Mouse (Mus musculus): ENCODE measurements around the gene Ptpra. TPM values are rescaled to one million over a fixed set of nuclear protein-coding genes. Genes with fewer than 3 reads are reported as not detected.

The Ptpra gene
- polyA plus RNA-seq, 1 experiment from 2014 or later: 120 TPM

- Histone ChIP-seq H3K4me3 (no peak overlapping the region), H3K27ac (replicated peaks) (no peak overlapping the region), H3K9me3 (no peaks in the 10 kb centered on the region), H3K4me1 (no peaks in the 10 kb centered on the region), H3K4me2 (replicated peaks) (no peak overlapping the region), H3K27me3 (no peaks in the 10 kb centered on the region), H3K9ac (replicated peaks) (no peak overlapping the region), H3K36me3 (peaks cover 71% of the 10 kb centered on the region)
- ATAC-seq (ENCODE audit: low FRiP score, low read depth): no peak
- 76% methylated on average over 3 of the region's 3 CpGs for WGBS
Measured at GRCm38 (mm10) chr2:130536890-130537289, 86.8 kb downstream of the Ptpra start.

GRCm38 (mm10) chr2:130538876-130539546 lies 88.9 kb downstream of the Ptpra start:
- no peak overlapping the region for H3K9ac ChIP-seq (replicated peaks)
- H3K4me3 ChIP-seq: no peak overlapping the region
- H3K27ac ChIP-seq (replicated peaks): no peak overlapping the region
- H3K4me2 ChIP-seq (replicated peaks): no peak overlapping the region
- H3K4me1 ChIP-seq: no peaks in the 10 kb centered on the region
- no peak for ATAC-seq (ENCODE audit: low FRiP score, low read depth)
- H3K36me3 ChIP-seq: peaks cover 75% of the 10 kb centered on the region
- WGBS: 91% methylated on average over 8 of the region's 8 CpGs
- H3K9me3 ChIP-seq: no peaks in the 10 kb centered on the region
- H3K27me3 ChIP-seq: no peaks in the 10 kb centered on the region

DNA sequence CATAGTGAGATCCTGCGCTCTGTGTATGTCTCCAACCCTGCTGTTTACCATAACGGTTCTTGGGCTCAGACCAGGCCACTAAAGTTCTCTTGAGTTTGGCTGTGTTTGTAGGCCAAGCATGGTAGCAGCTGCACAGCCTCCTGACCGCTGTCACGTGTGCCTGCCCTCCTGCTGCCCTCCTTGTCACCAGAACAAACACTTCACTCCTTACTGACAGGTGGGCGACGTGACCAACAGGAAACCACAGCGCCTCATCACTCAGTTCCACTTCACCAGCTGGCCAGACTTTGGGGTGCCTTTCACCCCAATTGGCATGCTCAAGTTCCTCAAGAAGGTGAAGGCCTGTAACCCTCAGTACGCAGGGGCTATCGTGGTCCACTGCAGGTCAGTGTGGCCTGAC lies 90.2 kb downstream of the Ptpra start:
- Histone ChIP-seq H3K9me3 (no peaks in the 10 kb centered on the region), H3K9ac (replicated peaks) (no peak overlapping the region), H3K4me1 (no peaks in the 10 kb centered on the region), H3K4me2 (replicated peaks) (no peak overlapping the region), H3K36me3 (peaks cover 77% of the 10 kb centered on the region), H3K4me3 (no peak overlapping the region), H3K27ac (replicated peaks) (no peak overlapping the region), H3K27me3 (no peaks in the 10 kb centered on the region)
- ATAC-seq (ENCODE audit: low FRiP score, low read depth): no peak
- 90% methylated on average over 9 of the region's 9 CpGs for WGBS

DNA sequence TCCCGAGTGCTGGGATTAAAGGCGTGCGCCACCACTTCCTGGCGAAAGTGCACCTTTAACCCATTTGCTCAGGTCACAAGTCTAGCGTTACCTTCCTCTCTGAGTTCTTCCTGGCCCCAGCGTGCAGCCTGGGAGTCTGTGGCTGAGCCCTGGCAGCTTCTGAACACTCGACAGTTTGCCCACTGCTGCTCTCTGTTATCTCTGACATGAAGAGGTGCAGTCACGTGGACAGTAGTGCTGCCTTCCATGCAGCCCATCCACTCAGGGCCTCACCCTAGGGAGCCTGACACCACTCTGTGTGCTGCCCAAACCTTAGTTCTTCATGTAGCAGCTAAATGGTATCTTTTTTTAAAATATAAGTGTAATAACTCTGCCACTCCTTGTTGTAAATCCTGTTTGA lies 96.9 kb downstream of the Ptpra start:
- Histone ChIP-seq H3K4me3 (no peak overlapping the region), H3K27ac (replicated peaks) (no peak overlapping the region), H3K9me3 (no peaks in the 10 kb centered on the region), H3K36me3 (peaks cover 87% of the 10 kb centered on the region), H3K27me3 (no peaks in the 10 kb centered on the region), H3K4me2 (replicated peaks) (no peak overlapping the region), H3K4me1 (no peaks in the 10 kb centered on the region), H3K9ac (replicated peaks) (no peak overlapping the region)
- no peak for ATAC-seq (ENCODE audit: low FRiP score, low read depth)
- WGBS: 95% methylated on average over 8 of the region's 8 CpGs

DNA sequence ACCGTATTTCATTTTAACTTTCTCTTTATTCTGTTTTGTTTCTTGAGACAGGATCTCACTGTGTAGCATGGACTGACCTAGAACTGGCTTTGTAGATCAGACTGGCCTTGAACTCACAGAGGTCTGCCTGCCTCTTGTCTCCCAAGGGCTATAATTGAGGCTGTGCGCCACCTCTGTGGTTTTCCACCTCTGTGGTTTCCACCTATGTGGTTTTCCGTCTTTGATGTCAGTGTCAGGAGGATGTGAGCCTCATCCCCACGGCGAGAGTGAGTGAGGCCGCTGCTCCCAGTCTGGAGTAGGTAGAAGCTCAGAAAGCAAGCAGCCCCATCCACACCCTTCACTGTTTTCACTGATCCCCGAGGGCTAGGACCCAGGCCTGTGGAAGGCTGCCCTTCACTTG lies 104.8 kb downstream of the Ptpra start:
- 95% methylated on average over 7 of the region's 7 CpGs for WGBS
- Histone ChIP-seq H3K9me3 (no peaks in the 10 kb centered on the region), H3K36me3 (peaks cover 68% of the 10 kb centered on the region), H3K4me2 (replicated peaks) (no peak overlapping the region), H3K4me3 (no peak overlapping the region), H3K27me3 (no peaks in the 10 kb centered on the region), H3K27ac (replicated peaks) (no peak overlapping the region), H3K4me1 (no peaks in the 10 kb centered on the region), H3K9ac (replicated peaks) (no peak overlapping the region)
- no peak for ATAC-seq (ENCODE audit: low FRiP score, low read depth)

DNA sequence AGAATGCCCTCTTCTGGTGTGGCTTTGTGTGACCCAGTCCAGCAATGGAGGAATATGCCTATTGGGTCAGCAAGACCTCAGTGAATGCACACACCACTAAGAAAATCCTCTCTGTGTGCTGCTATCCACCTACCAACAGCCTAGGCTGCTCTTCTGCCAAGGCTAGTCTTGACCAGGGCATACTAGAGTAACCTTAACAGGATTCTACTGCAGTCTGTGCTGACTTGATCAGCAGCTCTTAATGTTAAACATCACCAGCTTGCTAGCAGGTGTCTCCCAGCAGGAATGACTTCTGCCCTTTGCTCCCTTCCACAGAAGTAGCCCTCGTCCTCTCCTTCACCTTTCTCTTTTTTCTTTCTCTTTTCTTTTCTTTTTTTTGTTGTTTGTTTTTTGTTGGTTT lies 106.2 kb downstream of the Ptpra start:
- WGBS: 84% methylated on average over 1 of the region's 1 CpGs
- ATAC-seq (ENCODE audit: low FRiP score, low read depth): no peak
- no peaks in the 10 kb centered on the region for H3K9me3 ChIP-seq
- no peak overlapping the region for H3K27ac ChIP-seq (replicated peaks)
- H3K36me3 ChIP-seq: peaks cover 64% of the 10 kb centered on the region
- no peaks in the 10 kb centered on the region for H3K27me3 ChIP-seq
- no peaks in the 10 kb centered on the region for H3K4me1 ChIP-seq
- H3K4me3 ChIP-seq: no peak overlapping the region
- no peak overlapping the region for H3K4me2 ChIP-seq (replicated peaks)
- H3K9ac ChIP-seq (replicated peaks): no peak overlapping the region

DNA sequence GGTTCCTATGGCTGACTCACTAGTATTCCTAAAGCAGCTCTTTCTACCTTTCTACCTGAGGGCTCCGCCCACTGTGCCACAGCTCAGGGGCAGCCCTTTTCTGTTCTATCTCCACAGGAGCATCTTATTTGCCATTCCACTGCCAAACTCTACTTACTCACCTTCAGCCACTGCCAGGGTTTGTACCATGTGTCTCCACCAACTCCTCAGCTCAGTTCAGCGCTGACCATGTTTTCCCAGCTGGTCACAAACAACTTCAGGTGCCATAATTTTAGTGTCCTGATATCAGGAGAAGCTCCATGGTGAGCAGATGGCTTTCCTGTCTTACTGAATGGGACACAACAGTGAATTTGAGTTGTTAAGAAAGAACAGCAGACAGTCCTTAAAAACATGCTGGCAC lies 107.4 kb downstream of the Ptpra start:
- ATAC-seq (ENCODE audit: low FRiP score, low read depth): no peak
- 91% methylated on average over 2 of the region's 2 CpGs for WGBS
- Histone ChIP-seq H3K27ac (replicated peaks) (no peak overlapping the region), H3K9ac (replicated peaks) (no peak overlapping the region), H3K4me1 (0 out of 2 replicates have a peak, but pooled peaks cover under 1% of the 10 kb centered on the region), H3K4me3 (no peak overlapping the region), H3K27me3 (no peaks in the 10 kb centered on the region), H3K36me3 (peaks cover 53% of the 10 kb centered on the region), H3K4me2 (replicated peaks) (no peak overlapping the region), H3K9me3 (no peaks in the 10 kb centered on the region)

- H3K36me3 ChIP-seq: peaks cover 48% of the 10 kb centered on the region
- H3K9me3 ChIP-seq: no peaks in the 10 kb centered on the region
- H3K9ac ChIP-seq (replicated peaks): no peak overlapping the region
- H3K4me3 ChIP-seq: no peak overlapping the region
- no peak for ATAC-seq (ENCODE audit: low FRiP score, low read depth)
- no peaks in the 10 kb centered on the region for H3K27me3 ChIP-seq
- H3K27ac ChIP-seq (replicated peaks): no peak overlapping the region
- H3K4me1 ChIP-seq: peaks cover 6% of the 10 kb centered on the region
- no peak overlapping the region for H3K4me2 ChIP-seq (replicated peaks)
- 59% methylated on average over 2 of the region's 2 CpGs for WGBS
Measured at GRCm38 (mm10) chr2:130558015-130558414, 107.9 kb downstream of the Ptpra start.

DNA sequence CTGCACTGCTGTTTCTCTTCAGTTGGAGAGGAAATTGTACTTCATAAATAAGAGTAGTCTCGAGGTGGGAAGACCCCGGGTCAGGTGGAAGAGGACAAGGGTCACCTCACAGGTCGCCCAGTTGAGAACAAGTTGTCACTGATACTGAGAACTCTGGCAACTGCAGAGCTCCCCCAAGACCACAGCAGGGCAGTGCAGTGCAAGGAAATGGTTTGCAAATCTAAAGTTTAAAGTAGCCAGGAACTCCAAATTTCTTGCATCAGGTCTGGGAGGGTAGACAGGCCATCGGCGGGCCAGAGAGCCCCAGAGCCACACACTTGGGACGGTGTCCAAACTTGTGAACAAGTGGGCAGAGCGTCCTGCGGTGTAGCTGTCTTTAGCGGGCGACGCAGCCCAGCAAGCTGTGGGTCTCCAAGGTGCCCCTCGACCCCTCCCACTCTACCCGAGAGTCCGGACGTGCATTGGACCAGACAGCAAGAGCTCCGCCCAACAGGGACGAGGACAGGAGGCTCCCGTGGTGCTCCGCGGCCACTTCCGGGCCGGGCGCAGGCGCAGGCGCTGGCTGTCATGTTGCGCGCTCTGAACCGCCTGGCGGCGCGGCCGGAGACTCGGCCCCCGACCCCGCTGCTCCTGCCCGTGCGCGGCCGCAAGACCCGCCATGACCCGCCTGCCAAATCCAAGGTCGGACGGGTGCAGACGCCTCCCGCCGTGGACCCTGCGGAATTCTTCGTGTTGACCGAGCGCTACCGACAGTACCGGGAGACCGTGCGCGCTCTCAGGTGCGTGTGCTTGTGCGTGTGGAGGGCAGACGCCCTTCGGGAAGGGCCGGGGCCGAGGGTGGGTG lies 113.4 kb downstream of the Ptpra start, which contains the start of gene Mrps26:
TSS of gene Mrps26 (plus strand) at position 531 of the 844 bp plus-strand sequence.
- Histone ChIP-seq H3K27me3 (no peaks in the 10 kb centered on the region), H3K4me1 (peaks cover 17% of the 10 kb centered on the region), H3K4me2 (replicated peaks) (peak within 1 kb of the TSS; percentile 75), H3K27ac (replicated peaks) (peak within 1 kb of the TSS; percentile 54), H3K9me3 (no peaks in the 10 kb centered on the region), H3K4me3 (peak within 1 kb of the TSS; percentile 79), H3K36me3 (peaks cover 22% of the 10 kb centered on the region), H3K9ac (replicated peaks) (peak within 1 kb of the TSS; percentile 92)
- ATAC-seq (ENCODE audit: low FRiP score, low read depth): peak; percentile 99
- WGBS: under 1% methylated on average over 61 of the region's 61 CpGs

DNA sequence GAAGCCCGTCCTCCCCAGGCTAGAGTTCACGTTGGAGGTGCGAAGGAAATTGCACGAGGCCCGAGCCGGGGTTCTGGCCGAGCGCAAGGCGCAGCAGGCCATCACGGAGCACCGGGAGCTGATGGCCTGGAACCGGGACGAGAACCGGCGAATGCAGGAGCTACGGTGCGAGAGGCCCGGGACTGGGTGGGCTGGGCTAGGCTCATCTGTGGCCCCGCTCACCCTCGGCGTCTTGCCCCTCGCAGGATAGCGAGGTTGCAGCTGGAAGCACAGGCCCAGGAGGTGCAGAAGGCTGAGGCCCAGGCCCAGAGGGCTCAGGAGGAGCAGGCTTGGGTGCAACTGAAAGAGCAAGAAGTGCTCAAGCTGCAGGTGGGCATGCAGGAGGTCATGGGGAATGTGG lies 114.0 kb downstream of the Ptpra start:
- WGBS: 0% methylated on average over 11 of the region's 23 CpGs
- peak overlapping the region; percentile 75 for H3K4me2 ChIP-seq (replicated peaks)

GRCm38 (mm10) chr2:130564983-130565382 lies 114.9 kb downstream of the Ptpra start:
- Histone ChIP-seq H3K27me3 (no peaks in the 10 kb centered on the region), H3K4me2 (replicated peaks) (peak overlapping the region; percentile 75; the same call in 1 of the 2 replicates), H3K9ac (replicated peaks) (peak overlapping the region; percentile 92)

More for the DNA sequence above, 114.0 kb downstream of the Ptpra start:
- Histone ChIP-seq H3K36me3 (peaks cover 19% of the 10 kb centered on the region), H3K4me1 (peaks cover 17% of the 10 kb centered on the region), H3K27ac (replicated peaks) (0 out of 2 replicates have a peak overlapping the region, but pooled peaks have one; percentile 20), H3K9me3 (no peaks in the 10 kb centered on the region), H3K4me3 (peak overlapping the region; percentile 79), H3K27me3 (no peaks in the 10 kb centered on the region), H3K9ac (replicated peaks) (peak overlapping the region; percentile 92)
- ATAC-seq (ENCODE audit: low FRiP score, low read depth): peak; percentile 5; the same call in 1 of the 2 replicates

GRCm38 (mm10) chr2:130568921-130569320 lies 118.8 kb downstream of the Ptpra start:
- Histone ChIP-seq H3K9me3 (no peaks in the 10 kb centered on the region), H3K27ac (replicated peaks) (no peak overlapping the region), H3K4me2 (replicated peaks) (no peak overlapping the region), H3K27me3 (peaks cover 14% of the 10 kb centered on the region), H3K36me3 (peaks cover 19% of the 10 kb centered on the region), H3K9ac (replicated peaks) (no peak overlapping the region), H3K4me3 (no peak overlapping the region), H3K4me1 (peaks cover 10% of the 10 kb centered on the region)
- no peak for ATAC-seq (ENCODE audit: low FRiP score, low read depth)
- 86% methylated on average over 4 of the region's 4 CpGs for WGBS

More at GRCm38 (mm10) chr2:130564983-130565382, 114.9 kb downstream of the Ptpra start:
- H3K36me3 ChIP-seq: peaks cover 19% of the 10 kb centered on the region
- 81% methylated on average over 8 of the region's 8 CpGs for WGBS
- ATAC-seq (ENCODE audit: low FRiP score, low read depth): no peak
- no peaks in the 10 kb centered on the region for H3K9me3 ChIP-seq
- H3K27ac ChIP-seq (replicated peaks): no peak overlapping the region
- peak overlapping the region; percentile 79 for H3K4me3 ChIP-seq
- peaks cover 17% of the 10 kb centered on the region for H3K4me1 ChIP-seq
